Mouse (Mus musculus) embryo, embryonic 9.5 days (tissue): ENCODE data around the gene Slc5a1.

Experiments used
- DNase-seq: peaks from one replicate; pipeline ENCODE4 v3.0.0-alpha.2; 2017; ENCODE audit errors: extremely low spot score

Gene Slc5a1

GRCm38 (mm10) chr5:33104025-33104481, at the start of gene Slc5a1:
Gene Slc5a1 (plus strand): TSS chr5:33104219.
- no peak for DNase-seq

GRCm38 (mm10) chr5:33056126-33056765, 47.8 kb upstream of the Slc5a1 start:
- DNase-seq: no peak

GRCm38 (mm10) chr5:33070071-33070470, 33.9 kb upstream of the Slc5a1 start:
- no peak for DNase-seq

- DNase-seq: no peak
Observed at GRCm38 (mm10) chr5:33076490-33077191, 27.4 kb upstream of the Slc5a1 start.

- no peak for DNase-seq
Observed at GRCm38 (mm10) chr5:33082896-33083295, 21.1 kb upstream of the Slc5a1 start.

GRCm38 (mm10) chr5:33084599-33084998, 19.4 kb upstream of the Slc5a1 start:
- no peak for DNase-seq

- DNase-seq: no peak
Observed at GRCm38 (mm10) chr5:33091342-33091741, 12.7 kb upstream of the Slc5a1 start.

- DNase-seq: no peak
Observed at GRCm38 (mm10) chr5:33095315-33095714, 8.7 kb upstream of the Slc5a1 start.

GRCm38 (mm10) chr5:33102369-33103055, 1.5 kb upstream of the Slc5a1 start:
- DNase-seq: no peak

- DNase-seq: no peak
Observed at GRCm38 (mm10) chr5:33104876-33105275, 857 bp downstream of the Slc5a1 start.

- DNase-seq: no peak
Observed at GRCm38 (mm10) chr5:33105660-33106059, 1.6 kb downstream of the Slc5a1 start.

GRCm38 (mm10) chr5:33107056-33107455, 3.0 kb downstream of the Slc5a1 start:
- no peak for DNase-seq

GRCm38 (mm10) chr5:33107778-33108405, 3.9 kb downstream of the Slc5a1 start:
- no peak for DNase-seq

GRCm38 (mm10) chr5:33121871-33122315, 17.9 kb downstream of the Slc5a1 start:
- peak; percentile 20 for DNase-seq

- DNase-seq: no peak
Observed at GRCm38 (mm10) chr5:33123658-33124057, 19.6 kb downstream of the Slc5a1 start.

- DNase-seq: no peak
Observed at GRCm38 (mm10) chr5:33125318-33125717, 21.3 kb downstream of the Slc5a1 start.

- DNase-seq: no peak
Observed at GRCm38 (mm10) chr5:33134132-33134531, 30.1 kb downstream of the Slc5a1 start.

- no peak for DNase-seq
Observed at GRCm38 (mm10) chr5:33135611-33136010, 31.6 kb downstream of the Slc5a1 start.

- DNase-seq: peak; percentile 22
Observed at GRCm38 (mm10) chr5:33142790-33143455, 38.9 kb downstream of the Slc5a1 start.

GRCm38 (mm10) chr5:33144025-33144424, 40.0 kb downstream of the Slc5a1 start:
- peak; percentile 11 for DNase-seq

GRCm38 (mm10) chr5:33146837-33147236, 42.8 kb downstream of the Slc5a1 start:
- no peak for DNase-seq

GRCm38 (mm10) chr5:33147691-33148090, 43.7 kb downstream of the Slc5a1 start:
- no peak for DNase-seq
